Mouse (Mus musculus) T-helper 1 cell (primary cell): ENCODE results near the gene Ripk1.

Source experiments
- in situ Hi-C: fragments of 300-600 bp; cut with MboI, MseI; formaldehyde crosslinking; loops from one replicate; pipeline ENCODE4 v1.15.1; 2025; ENCODE audit warnings: high pct_unique_total_duplicates

Gene Ripk1

GRCm38 (mm10) chr13:34037172-34038055 is 35.3 kb downstream of the Ripk1 start, which contains the start of gene Bphl:
Gene Bphl (plus strand): TSS chr13:34037597.
- in situ Hi-C loops = no loop called here

- in situ Hi-C loops = no loop called here
These were observed 35.9 kb downstream of the Ripk1 start for GRCm38 (mm10) chr13:34038056-34038432.

- in situ Hi-C loops = no loop called here
These were observed 36.8 kb downstream of the Ripk1 start for GRCm38 (mm10) chr13:34038901-34039341.

- in situ Hi-C loops = no loop called here
These were observed 37.9 kb downstream of the Ripk1 start for GRCm38 (mm10) chr13:34040091-34040490.

- in situ Hi-C loops = no loop called here
These were observed 41.7 kb downstream of the Ripk1 start for GRCm38 (mm10) chr13:34043716-34044393.

GRCm38 (mm10) chr13:34045511-34046249 is 43.5 kb downstream of the Ripk1 start:
- in situ Hi-C loops = loop anchor here (5.0 kb wide), 2 partner anchors 112 to 587 kb away; no protein-coding TSS in a partner anchor

- in situ Hi-C loops = loop anchor here (5.0 kb wide), 2 partner anchors 111 to 586 kb away; no protein-coding TSS in a partner anchor
These were observed 44.4 kb downstream of the Ripk1 start for GRCm38 (mm10) chr13:34046421-34047012.

GRCm38 (mm10) chr13:34047526-34047925 is 45.4 kb downstream of the Ripk1 start:
- in situ Hi-C loops = loop anchor here (5.0 kb wide), 2 partner anchors 110 to 585 kb away; no protein-coding TSS in a partner anchor

- in situ Hi-C loops = loop anchor here (25.0 kb wide), 1 partner anchor 287 kb away; the partner anchor contains the start of gene Slc22a23
These were observed 48.3 kb downstream of the Ripk1 start for GRCm38 (mm10) chr13:34050479-34050878.

GRCm38 (mm10) chr13:34051692-34052091 is 49.5 kb downstream of the Ripk1 start:
- in situ Hi-C loops = loop anchor here (25.0 kb wide), 1 partner anchor 286 kb away; the partner anchor contains the start of gene Slc22a23

- in situ Hi-C loops = loop anchor here (25.0 kb wide), 1 partner anchor 284 kb away; the partner anchor contains the start of gene Slc22a23
These were observed 51.6 kb downstream of the Ripk1 start for GRCm38 (mm10) chr13:34053673-34054282.

GRCm38 (mm10) chr13:34054391-34054790 is 52.2 kb downstream of the Ripk1 start:
- in situ Hi-C loops = loop anchor here (25.0 kb wide), 1 partner anchor 283 kb away; the partner anchor contains the start of gene Slc22a23

- in situ Hi-C loops = loop anchor here (25.0 kb wide), 1 partner anchor 282 kb away; the partner anchor contains the start of gene Slc22a23
These were observed 52.8 kb downstream of the Ripk1 start for GRCm38 (mm10) chr13:34054983-34055382.

- in situ Hi-C loops = loop anchor here (25.0 kb wide), 1 partner anchor 280 kb away; the partner anchor contains the start of gene Slc22a23
These were observed 55.1 kb downstream of the Ripk1 start for GRCm38 (mm10) chr13:34057252-34057651.

GRCm38 (mm10) chr13:34060061-34060460 is 57.9 kb downstream of the Ripk1 start:
- in situ Hi-C loops = loop anchor here (25.0 kb wide), 1 partner anchor 277 kb away; the partner anchor contains the start of gene Slc22a23

GRCm38 (mm10) chr13:34062466-34062865 is 60.3 kb downstream of the Ripk1 start:
- in situ Hi-C loops = loop anchor here (25.0 kb wide), 1 partner anchor 275 kb away; the partner anchor contains the start of gene Slc22a23

GRCm38 (mm10) chr13:34066351-34066750 is 64.2 kb downstream of the Ripk1 start:
- in situ Hi-C loops = loop anchor here (25.0 kb wide), 1 partner anchor 271 kb away; the partner anchor contains the start of gene Slc22a23

GRCm38 (mm10) chr13:34070296-34070695 is 68.1 kb downstream of the Ripk1 start:
- in situ Hi-C loops = loop anchor here (5.0 to 25.0 kb wide), 2 partner anchors 57 to 267 kb away; partner anchors contain the start of gene Slc22a23

GRCm38 (mm10) chr13:34071836-34072235 is 69.7 kb downstream of the Ripk1 start:
- in situ Hi-C loops = loop anchor here (5.0 to 25.0 kb wide), 2 partner anchors 55 to 265 kb away; partner anchors contain the start of gene Slc22a23

GRCm38 (mm10) chr13:34072847-34073246 is 70.7 kb downstream of the Ripk1 start:
- in situ Hi-C loops = loop anchor here (5.0 to 25.0 kb wide), 2 partner anchors 54 to 264 kb away; partner anchors contain the start of gene Slc22a23
